Mouse (Mus musculus) adrenal gland, adult 2 months (tissue): ENCODE measurements around the gene Edem3. TPM values are rescaled to one million over a fixed set of nuclear protein-coding genes. Genes with fewer than 3 reads are reported as not detected.
A peak's percentile ranks its signal among the peaks of the same experiment; 100 is the strongest.

ENCODE experiments used
- DNase-seq: peaks from one replicate; pipeline ENCODE4 v3.0.0; 2021
- long read RNA-seq: library from polyadenylated mRNA; stranded (forward); transcript quantifications from one replicate; pipeline ENCODE4 v2.0.0, GENCODE M21; 2021
- polyA plus RNA-seq: library from polyadenylated mRNA; depleted of rRNA; stranded (reverse); fragments of >200 nt; gene quantifications from 2 replicates; pipeline ENCODE4 v1.2.3, GENCODE M21; 2012; rRNA removed
- total RNA-seq, 2 experiments: library from RNA; stranded (reverse); gene quantifications; 2 replicates each; pipeline ENCODE4 v1.2.3; 2021

The Edem3 gene
- total RNA-seq, result 100 to 1,000 TPM in 1 of 2 experiments, 10 to 100 TPM in 1; 77.7 to 112 TPM
- polyA plus RNA-seq, result 12.7 and 17.0 TPM in 2 replicates
- long read RNA-seq, full-length matches to known transcripts, result 12 of 23 reads
- long read RNA-seq, partial matches to known transcripts, result 4 of 23 reads
- long read RNA-seq, other reads (novel, unspliced or antisense), result 7 of 23 reads

DNA sequence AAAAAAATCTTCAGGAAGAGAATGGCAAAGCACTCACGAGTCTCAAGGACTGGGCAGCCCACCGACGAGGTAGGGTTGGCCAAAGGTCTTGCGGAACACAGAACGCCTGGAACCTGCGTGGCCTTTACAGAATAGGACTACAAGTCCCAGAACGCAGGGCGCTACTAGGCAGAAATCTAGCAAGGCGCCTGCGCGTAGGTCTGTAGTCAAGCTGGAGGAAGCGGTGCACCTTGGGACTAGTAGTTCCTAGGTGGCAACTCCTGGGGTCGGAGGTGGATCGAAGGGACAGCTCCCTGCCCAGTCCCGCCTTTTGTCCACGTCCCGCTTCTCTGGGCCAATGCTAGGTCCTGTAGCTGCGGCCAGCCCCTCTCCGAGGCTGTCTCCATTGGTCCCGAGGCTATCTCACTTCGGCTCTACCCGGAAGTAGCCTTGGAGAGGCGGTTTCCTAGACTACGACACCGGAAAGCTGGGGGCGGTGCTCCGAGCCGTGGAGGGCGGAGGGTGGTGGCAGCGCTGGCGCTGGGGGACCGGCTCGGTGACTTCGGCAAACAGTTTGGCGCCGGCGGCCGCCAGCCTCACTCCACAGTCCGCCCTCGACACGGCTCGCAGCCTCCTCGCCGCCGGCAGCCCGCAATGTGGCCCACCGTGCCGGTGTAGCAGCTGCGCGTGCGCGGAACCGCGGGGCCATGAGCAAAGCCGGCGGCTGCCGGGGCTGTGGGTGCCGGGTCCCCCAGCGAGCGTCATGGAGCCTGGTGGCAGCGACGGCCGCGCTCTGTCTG, at the start of gene Edem3:
Gene Edem3 (plus strand): TSS at position 491 of the 779 bp plus-strand sequence.
- peak; percentile 99 for DNase-seq

DNA sequence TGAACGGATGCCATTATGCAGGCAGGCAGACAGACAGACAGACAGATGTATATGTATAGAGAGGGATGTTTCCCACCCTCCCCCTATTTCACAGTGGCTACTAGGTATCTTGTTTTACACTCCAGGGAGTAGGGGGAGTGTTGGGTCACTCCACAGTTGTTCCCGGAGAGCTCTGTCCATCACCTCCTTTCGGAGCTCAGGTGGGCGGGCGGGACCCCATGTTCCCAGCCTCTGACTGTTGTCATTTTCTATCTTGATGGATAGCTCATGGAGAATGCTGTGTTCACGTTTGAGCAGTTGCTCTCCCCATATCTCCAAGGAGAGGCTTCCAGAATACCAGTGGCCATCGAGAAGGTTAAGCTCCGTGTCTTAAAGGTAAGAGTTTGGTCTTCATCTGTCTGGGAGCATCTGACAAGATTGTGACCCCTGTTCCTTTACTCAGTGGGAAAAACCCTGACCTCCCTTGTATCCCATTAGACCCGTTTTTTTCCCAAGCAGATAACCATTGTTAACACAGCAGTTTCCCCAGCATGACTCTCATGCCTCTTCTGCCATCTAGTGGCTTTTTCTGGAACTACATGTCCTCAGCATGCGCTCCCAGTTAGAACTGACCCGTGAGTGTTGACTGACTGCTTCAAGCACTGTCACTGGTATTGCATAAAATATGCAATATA, 49.3 kb upstream of the Edem3 start:
- peak; percentile 86 for DNase-seq

DNA sequence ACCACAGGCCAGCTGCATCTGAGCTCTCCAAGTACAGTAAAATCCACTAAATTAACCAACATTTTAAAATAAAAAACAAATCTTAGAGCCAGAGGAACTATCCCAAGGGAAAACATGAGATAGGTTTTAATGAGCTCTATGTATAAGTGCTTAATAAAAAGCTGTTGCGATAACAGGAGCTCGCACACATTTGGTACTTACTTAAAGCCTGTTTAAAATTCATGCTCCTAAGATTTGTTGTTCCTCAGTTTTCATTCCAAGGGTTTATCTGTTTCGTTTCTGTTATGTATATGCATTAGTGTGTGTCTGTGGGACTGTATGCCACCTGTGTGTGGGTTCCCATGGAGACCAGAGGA, 48.8 kb upstream of the Edem3 start:
- DNase-seq, result no peak

DNA sequence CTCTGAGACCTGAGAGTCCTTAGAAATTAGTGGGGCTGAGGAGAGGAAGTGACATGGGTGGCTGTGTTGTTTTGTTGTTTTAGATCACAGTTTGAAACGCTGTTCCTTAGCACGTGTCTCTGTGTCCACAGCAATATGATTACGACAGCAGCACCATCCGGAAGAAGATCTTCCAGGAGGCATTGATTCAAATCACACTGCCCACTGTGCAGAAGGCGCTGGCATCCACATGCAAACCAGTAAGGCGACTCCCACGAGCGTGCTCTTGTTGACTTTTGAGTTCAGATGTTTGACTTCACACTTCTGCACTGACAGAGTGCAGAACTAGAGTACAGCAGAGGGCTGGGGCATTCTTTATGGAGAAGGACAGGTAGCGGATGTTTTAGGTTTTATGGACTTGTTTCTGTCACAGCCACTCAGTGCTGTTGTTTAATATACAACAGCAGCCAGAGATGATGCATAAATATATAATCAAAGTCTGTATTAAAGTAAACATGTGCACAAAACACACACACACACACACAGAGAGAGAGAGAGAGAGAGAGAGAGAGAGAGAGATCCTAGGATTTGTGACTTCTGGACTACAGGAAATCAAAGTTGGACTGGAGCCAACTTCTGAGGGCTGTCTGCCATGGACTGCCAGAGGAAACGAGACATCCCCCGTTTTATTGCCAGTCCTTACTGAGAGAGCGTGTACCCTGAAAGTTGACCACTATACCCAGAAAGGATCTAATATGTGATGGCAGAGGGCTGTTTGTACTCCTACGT, 46.0 kb upstream of the Edem3 start:
- peak; percentile 41 for DNase-seq

DNA sequence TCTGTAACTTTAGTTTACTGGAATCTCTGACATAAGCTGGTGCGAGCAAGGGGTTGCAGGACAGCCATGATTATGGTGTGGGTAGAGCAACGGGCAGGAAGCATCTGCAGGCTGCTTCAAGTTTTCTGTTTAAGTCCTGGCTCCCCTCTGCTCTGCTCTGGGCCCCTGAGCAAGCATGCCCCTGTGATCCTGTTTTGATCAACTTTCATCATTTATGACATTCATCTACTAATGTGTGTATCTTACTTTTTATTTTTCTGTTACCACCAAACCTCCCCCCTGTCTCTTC, 45.5 kb upstream of the Edem3 start:
- no peak for DNase-seq

DNA sequence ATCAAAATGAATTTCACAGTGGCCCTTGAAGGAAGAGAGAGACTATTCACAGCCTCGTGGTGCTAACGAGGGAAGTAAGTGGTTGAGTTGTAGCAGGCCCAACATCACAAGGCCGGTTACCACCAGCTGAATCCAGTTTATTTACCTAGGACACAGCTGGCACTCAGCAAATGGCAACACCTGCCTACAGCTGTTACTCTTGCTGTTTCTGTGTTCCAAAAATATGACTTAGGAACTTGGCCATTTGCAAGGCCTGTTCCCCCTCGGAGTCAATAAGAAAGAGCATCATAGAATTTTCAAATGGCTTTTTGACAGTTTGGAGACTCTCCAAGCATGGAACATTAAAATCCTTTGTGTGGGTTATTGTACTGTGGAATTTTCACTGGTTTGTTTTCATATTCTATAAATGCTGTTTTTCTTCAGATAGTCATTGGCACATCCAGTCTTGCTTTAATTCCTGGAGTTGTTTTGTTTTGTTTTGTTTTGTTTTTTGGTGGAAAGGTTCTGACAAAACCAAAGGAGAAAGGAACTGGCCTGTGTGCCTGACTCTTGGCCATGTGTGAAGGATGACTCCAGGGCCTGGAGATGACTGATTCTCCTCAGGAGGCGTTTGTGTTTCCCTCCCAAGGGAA, 44.6 kb upstream of the Edem3 start:
- no peak for DNase-seq

DNA sequence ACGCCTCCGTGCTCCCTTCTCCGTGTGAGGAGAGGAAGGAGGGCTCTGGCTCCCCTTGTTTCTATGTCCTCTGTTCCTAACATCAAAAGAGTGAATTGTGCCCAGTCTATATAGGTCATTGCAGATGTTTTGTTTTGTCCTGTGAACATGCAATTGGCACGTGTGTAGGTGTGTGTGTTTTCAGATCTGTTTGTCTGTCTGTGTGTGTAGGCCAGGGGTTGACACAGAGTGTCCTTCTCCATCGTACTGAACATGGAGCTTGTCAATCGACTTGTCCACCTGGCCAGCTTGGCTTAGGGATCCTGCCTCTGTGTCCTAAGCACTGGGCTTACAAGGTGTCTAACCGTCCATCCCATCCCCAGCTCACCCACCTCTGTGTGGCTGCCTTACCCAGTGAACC, 44.1 kb upstream of the Edem3 start:
- no peak for DNase-seq

DNA sequence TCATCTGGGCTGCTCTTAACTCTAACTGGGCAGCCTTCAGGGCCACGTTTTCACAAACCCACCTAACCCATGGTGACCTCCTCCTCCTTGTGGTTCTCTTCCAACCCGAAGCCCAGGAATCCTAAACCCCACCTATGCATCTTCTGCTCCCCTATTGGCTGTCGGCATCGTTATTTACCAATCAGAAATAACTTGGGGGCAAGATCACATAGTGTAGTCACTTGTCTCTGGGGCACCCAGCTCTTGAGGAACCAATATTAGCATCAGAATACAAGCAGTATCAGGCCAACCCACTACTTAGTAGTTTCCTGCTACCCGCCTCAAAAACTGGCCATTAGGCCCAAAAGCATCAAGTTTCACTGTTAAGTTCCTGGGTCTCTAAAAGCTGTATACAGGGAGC, 42.5 kb upstream of the Edem3 start:
- no peak for DNase-seq

DNA sequence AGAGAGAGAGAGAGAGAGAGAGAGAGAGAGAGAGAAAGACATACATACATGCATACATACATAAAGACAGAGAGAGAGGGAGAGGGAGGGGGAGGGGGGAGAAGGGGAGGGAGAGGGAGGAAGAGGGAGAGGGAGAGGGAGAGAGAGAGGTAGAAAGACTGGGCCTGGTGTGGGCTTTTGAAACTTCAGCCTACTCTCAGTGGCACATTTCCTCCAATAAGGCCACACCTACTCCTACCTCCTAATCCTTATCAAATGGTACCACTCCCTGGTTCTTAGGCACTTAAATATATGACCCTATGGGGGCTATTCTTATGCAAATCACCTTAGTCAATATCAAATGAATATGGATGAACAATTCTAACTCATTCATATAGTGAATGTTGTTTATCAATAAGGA, 41.5 kb upstream of the Edem3 start:
- no peak for DNase-seq

DNA sequence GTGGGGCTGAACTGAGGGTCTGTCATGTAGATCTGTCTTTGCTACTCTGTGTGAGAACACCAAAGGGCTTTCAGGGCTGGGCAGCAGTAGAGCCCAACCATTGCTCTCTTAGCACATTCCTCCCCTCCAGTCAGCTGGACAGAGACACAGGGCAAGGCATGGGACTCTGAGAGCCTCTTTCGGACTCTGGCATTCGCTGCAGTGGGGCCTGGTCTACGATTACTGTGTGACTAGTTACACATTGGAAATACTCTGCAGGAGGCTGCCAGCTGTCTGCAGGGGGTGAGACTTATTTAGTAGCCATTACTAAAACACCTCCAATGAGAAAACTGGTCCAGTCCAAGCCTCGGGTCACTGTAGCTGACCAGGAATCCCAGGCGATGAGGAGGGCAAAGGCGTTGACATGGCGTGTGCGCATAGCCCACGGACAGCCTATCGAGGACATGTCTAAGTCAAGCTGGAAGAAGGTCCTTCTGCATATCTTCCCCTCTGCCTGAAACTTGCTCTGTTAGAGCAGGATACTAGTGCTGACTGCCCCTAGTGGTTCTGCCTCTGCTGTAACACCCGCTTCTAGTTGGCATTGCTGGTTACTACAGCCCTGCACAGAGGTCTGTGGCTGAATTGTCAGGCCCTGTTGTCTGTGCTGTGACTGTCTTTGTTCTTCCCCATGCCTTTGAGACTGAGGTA, 39.0 kb upstream of the Edem3 start:
- no peak for DNase-seq

DNA sequence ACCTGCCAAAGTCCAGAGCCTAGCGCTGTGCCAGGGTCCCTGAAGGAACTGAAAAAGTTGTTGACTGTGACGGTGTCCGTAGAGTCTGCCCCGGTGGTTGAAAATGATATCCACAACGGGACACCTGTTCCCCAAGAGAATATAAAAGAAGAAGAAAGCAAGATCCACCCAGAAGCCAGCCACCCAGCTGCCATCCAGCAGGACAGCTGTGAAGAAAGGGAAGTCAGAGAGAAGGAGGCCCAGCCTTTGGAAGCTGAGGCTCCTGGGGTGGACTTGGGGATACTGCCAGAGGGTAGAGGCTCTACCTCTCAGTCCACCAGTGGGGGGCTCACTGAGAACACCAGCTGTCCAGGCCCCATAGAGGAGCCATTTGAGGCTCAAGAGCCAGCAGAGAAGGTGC, 37.5 kb upstream of the Edem3 start:
- no peak for DNase-seq

DNA sequence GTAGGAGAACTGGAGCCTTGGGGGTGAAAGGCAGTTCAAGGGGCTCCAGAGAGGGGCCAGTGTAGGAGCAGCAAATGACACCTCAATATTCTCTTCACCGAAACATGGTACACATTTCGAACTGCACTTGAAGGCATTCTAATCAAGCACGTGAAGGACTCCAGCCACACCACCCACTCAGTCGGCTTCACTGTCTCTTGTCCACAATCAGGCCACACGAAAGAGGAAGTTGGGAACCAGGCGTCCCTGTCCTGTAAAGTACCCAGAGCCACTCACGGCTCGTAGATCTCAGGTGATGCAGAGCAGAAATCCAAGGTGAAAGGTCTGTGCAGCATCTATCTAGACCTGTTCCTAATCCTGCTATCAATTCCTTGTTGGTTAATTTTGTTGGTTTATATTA, 36.6 kb upstream of the Edem3 start:
- no peak for DNase-seq

DNA sequence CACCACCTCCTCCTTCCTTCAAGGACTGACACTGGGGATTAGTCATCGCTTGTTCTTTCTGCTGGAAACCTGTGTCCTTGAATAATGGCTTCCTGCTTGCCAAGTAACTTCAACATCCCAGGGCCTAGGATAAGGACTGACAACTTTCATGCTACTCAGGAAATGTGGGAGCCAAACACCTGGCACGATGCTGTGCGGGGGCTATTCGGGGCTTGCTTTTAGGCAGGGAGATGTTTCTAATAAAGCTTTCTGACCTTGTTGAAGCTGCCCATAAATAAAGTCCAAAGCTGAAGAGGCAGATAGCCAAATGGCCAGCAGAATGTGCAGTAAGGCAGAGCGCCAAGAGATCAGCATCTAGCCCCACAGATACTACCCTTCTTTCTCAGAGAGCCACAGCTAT, 35.3 kb upstream of the Edem3 start:
- DNase-seq, result peak; percentile 80

DNA sequence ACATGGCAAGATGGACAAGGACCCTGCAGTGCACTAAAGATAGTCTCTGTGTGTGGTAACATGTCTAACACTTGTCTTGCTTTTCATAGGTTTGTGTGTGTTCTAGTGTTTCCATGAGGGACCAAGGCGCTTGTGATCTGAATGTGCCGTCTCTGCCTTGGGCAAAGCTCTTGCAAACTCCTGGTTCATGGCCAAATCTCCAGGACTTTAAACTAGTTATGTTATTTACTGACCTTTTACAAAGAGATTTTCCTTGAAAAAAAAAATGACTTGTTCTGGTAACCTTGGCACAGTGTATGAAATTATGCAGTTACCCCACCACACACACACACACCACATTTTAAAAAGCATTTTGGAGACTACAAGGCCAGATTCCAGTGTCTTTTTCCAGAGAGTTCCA, 34.6 kb upstream of the Edem3 start:
- peak; percentile 71 for DNase-seq

DNA sequence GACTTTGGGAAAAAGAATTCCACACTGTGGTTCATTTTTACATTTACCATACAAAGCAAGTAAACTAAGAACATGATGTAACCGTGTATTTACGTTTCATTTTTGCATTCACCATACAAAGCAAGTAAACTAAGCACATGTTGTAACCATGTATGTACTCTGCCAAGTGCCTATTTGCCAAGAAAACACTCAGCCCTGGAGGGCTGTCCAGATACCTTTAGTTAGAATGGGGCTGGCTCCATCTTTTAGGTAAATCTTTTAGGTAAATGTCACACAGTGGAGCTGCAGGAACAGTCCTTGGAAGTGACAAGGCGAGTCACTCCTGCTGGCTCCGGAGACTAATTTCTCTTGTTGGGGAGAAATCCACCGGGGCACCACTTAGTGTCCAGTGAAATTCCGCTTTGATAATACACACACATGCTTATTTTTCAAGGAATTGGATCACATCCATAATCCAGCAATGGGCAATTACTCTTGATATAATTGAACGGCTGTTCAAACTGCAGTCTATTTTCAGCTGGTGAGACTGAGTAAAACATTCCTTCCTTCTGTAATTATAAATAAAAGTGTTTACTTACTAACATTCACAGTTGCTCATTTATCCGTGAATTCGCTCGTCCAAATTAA, 33.7 kb upstream of the Edem3 start:
- DNase-seq, result peak; percentile 59

DNA sequence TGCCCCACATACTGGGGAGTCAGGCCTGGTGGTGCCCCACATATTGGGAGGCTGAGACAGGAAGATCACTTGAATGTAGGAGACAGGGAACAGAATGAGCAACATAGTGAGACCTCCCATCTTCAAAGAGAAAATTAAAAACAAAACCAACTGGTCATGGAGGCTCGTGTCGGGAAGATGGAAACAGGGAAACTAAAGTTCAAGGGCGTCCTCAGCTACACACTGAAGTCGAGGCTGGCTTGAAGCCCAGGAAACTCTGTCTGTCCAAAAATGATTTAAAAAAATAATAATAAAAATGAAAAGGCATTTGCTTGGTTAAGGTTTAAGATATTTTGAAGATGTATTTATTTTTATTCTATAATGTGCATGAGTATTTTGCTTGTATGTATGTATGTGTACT, 31.4 kb upstream of the Edem3 start:
- peak; percentile 55 for DNase-seq

DNA sequence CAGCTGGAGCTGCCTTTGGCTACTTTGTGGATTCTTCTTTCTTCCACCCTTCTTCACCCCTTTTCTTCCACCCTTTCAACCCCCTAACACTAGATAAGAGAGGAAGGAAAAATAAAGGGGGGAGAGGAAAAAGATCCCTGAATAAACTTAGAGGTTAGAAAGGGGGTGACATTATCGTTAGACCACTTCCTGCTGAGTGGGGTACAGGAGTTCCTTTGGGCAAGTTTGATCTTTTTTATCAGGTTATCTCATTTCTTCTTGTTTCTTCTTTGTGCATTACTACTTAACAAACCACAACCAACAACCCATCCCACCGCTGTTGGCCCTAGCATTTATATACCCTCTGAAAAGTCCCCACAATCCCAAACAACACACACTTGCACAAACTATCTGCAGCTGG, 29.6 kb upstream of the Edem3 start:
- DNase-seq, result no peak

DNA sequence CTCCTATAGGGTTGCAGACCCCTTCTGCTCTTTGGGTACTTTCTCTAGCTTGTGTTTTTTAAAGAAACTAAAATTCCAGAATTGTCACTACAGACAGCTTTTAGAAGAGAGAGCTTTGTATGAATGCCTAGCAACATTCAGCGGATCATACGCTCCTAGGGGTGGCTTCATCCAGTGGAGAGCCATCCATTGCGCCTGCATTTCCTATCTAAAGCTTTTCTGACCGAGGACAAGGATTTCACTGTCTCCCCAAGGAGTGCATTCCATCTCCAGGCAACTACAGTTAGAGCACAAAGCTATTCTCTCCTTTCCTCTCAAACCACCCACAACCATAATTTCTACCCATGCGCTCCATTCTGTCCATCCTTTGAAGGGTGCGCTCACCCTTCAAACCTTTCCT, 28.8 kb upstream of the Edem3 start:
- DNase-seq, result no peak

DNA sequence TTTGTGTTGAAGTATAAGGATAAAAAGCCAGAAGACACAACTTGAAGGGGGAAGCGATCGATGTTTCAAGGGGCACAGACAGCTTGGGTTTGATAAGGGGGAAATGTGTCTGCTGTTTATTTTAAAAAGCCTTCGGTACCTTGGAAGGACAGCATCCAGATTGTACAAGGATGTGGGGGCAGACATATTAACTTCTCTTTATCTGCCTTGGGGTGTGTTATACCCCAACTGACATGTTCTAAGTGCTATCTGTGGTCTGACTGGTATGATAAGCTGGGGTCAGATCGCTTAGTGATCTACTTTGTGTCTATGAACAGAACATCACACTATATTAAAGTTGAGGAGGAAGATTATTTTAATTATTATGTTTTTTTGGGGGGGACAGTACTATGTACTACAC, 27.0 kb upstream of the Edem3 start:
- no peak for DNase-seq

DNA sequence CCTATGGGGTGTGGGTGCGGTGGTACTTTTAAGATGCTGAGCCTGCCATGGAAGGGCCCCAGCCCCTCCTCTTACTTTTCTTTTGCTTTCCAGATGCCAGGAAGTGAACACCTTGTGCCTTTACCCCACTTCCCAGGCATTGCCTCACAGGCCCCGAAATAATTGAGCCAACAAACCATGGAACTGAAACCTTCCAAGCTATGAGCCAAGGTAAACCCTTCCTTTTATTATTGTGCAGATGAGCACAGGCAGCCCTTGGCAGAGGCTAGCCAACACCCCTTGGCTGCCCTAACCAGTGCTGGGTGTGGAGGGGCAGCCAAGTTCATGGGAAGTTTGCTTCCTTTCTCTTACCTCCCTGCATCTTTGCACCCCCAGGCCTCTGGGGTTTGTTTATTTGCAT, 18.0 kb upstream of the Edem3 start:
- no peak for DNase-seq

DNA sequence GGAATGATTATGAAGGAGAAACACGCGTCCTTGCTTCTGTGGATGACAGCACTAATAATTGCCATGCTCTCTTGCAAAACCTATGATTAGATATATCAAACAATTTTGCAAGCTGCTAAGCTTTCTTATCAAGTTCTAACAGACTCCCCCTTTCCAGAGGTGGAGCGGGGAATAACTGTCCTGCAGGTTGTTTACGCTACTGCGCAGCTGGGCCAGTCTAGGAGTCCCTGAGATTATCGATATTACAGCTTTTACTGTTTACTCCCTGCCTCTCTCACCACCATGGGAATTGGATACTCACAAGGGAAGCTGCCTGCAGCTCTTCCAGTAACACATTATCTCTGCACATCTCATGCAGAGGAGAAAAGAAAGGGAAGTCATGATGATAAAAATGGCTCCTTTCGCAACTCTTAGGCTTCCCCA, 14.0 kb upstream of the Edem3 start:
- no peak for DNase-seq
